Mouse (Mus musculus) heart, postnatal 10 days (tissue): ENCODE measurements around the gene Arhgap9. TPM values are rescaled to one million over a fixed set of nuclear protein-coding genes. Genes with fewer than 3 reads are reported as not detected.

ENCODE experiments used
- DNase-seq, 2 experiments: peaks; one replicate each; pipeline ENCODE4 v3.0.0; 2021
- intact Hi-C: fragments of 180-260 bp; cut with DNase I; formaldehyde crosslinking; loops from one replicate; pipeline ENCODE4 v1.15.1; 2025
- total RNA-seq, 2 experiments: library from RNA; stranded (reverse); gene quantifications; 2 replicates each; pipeline ENCODE4 v1.2.3; 2021

Arhgap9 gene
- total RNA-seq, 2 experiments from 2014 or later: 3.3 to 4.1 TPM

DNA sequence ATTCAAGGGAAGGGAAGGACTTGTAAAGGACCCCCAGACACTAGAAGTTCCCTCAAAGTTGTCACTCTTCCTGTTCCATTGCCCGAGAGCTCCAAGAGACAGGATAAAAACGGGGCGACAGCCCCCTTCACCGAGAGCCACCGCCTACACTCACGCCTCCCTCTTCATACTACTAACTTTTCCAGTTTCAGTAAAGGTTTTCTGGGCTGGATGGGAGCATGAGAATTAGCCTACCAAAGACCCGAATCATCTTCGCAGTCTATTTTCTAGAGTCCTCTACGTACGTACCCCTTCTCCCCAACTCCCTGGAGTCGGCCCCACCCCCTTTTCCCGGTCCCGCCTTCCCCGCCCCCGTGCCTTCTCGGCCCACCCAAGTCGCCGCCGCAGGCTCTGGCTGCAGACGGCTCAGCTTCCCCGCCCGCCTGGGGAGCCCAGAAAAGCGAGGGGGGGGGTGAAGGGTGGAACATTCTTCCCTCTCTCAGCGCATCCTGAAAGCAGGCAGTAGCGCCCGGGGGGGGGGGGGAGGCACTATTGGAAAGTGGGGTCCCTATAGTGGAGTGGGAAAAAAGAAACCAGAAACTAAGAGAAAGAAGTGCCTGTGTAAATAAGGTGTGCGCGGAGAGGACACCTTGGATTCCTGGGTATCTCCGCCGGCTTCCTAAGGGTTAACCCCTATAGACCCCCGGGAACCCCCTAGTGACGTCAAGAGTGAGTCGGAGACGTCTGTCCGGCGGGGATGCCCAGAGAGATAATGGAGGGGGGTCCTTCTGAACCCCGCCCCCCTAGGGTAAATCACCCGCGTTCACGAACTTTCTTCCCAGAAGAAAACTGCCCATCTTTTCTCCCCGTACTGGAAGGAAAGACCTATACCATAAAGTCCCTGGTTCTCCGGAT lies 18.2 kb downstream of the Arhgap9 start:
- intact Hi-C loops: no loop called here
- peak; percentile 66 to 69 for DNase-seq

DNA sequence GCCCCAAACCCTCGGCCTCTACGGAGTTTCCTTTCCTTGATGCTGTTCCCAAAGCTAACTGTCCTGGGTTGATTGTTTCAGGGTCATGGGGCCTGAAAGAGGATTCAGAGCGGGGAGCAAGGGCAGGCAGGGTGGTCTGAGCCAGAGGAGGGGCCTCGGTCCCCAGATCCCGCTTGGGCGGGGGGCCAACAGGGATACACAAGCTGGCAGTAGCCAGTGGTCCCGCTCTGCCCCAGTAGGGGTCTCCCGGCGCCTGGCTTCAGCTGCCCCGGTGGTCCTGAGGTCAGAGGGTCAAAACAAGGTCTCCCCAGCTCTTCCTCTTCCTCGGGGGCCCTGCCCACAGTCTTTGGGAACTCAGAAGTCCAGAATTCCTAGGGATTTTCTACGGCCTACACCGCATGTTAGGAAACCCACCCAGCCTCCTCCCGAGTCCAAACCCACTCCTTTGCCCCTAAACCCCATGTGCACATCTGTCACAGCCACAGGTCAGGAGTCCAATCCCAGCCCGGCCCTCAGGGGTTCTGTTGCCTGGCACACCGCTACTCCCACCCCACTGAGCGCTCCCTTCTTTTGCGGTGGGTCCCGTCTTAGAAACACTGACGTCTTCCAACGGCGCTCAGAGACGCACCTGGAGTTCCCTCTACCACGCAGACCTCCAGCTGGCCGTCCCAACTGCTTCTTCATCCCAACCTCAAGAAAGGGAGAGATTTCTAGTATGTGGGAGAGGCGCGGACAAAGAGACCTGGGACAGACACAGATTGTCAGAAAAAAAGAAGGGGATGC lies 19.0 kb downstream of the Arhgap9 start:
- DNase-seq: no peak
- intact Hi-C loops: no loop called here

DNA sequence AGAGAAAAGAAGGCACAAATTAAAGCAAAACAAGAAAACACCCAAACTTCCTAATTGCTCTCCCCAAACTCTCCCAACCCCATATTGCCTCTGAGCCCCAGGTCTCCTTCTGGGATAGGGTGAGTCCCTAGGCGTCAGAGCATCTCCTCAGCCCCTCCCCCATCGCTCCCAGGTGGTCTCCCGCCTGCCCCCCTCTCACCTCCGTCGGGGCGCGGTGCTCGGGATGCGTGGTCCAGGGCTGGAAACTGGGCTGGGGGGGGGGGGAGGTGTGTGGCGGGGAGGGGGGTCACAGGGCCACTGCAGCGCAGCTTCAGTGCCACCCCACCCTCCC lies 19.6 kb downstream of the Arhgap9 start:
- no peak for DNase-seq
- intact Hi-C loops: no loop called here

- peak; percentile 89 to 95 for DNase-seq
- intact Hi-C loops: no loop called here
Measured at GRCm38 (mm10) chr10:127341891-127342639, 20.3 kb downstream of the Arhgap9 start, which contains the start of gene Gli1. Gli1 (minus strand) TSS chr10:127341974.

DNA sequence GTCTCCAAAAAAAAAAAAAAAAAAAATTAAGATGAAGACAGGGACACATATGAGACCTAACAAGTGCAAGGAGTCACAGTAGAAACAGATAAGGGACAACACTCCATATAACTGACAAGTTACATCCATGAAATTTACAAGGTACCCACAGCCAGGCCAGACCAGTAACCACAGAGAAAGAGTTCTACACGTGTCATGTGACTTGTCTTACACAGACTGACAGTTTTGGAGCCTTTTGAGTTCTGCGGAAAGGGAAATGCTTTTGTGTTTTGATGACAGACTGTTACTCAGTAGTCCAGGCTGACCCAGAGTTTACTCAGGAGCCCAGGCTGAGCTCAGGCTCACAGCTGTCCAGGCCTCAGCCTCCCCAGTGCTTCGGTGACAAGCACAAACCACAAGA lies 21.3 kb downstream of the Arhgap9 start:
- intact Hi-C loops: no loop called here
- DNase-seq: no peak

GRCm38 (mm10) chr10:127346173-127346572 lies 24.4 kb downstream of the Arhgap9 start:
- intact Hi-C loops: loop anchor here (1.0 kb wide), 1 partner anchor 52 kb away; no protein-coding TSS in a partner anchor
- DNase-seq: no peak

DNA sequence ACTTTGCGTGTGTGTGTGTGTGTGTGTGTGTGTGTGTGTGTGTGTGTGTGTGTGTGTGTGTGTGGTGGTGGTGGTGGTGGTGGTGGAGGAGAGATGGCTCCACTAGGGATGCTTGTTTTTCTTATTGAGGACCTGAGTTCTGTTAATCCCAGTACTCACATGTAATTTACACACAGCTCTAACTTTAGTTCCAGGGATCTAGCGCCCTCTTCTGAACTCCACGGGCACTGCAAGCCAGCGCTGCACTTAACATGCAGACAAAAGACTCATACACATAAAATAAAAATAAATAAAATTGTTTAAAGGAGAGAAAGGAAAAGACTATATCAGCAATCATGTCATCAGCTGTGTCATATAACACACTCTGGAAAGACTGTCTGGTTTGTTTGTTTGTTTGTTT lies 27.2 kb downstream of the Arhgap9 start:
- no peak for DNase-seq
- intact Hi-C loops: no loop called here

GRCm38 (mm10) chr10:127349810-127350209 lies 28.0 kb downstream of the Arhgap9 start:
- no peak for DNase-seq
- intact Hi-C loops: loop anchor here (5.0 kb wide), 1 partner anchor 87 kb away; no protein-coding TSS in a partner anchor

DNA sequence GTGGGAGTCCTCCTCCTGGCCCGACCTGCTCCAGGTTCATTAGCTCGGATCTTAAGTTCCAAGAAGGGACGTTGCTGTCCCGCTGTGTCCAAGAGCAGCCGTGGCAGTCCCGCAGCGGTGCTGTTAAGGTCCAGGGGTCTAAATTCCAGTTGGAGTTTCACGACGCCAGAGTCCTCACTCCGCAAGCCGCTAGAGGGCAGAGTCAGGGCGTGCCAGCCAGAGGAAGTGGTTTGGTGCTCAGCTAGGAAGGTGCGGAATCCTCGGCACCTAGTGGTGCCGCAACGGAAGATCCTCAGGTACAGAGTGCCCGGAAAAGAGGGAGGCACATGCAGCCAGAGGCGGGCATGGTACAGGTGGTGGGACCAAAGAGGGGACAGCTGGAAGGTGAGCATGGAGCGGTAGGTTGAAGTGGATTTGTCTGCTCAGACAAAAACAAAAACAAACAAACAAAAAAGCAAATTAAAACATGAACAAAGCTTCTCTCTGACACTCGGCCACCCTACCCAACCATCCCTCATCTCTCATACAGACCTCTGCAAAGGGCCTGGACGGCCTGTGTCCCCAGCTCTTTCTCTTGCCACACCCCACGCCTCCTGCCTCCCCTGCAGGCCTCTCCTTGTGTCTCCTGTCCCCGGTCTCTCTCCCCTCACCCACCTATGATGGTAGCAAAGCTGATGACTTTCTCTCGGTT lies 29.0 kb downstream of the Arhgap9 start:
- intact Hi-C loops: loop anchor here (5.0 kb wide), 1 partner anchor 87 kb away; no protein-coding TSS in a partner anchor
- DNase-seq: peak; percentile 80 to 81

- intact Hi-C loops: loop anchor here (5.0 kb wide), 1 partner anchor 86 kb away; no protein-coding TSS in a partner anchor
- no peak for DNase-seq
Measured at GRCm38 (mm10) chr10:127351285-127351595, 29.5 kb downstream of the Arhgap9 start.

DNA sequence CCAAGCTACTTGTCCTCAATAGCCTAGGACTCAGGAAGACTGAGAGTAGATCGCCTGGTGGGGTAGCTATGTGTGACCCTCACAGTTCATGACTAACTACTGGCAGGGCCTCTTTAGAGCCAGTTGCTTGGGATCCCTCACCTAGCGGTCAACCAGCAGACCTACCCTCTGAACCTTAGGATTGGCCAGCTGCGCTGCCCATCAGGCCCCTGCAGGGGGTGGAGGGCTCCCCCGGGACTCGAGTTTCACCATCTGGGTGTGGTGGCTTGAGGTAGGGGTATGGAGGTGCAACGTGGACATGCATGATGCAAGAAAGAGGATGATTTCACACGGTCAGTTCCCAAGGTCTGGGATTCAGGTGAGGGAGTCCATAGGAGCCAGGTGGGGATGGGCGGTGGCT lies 30.0 kb downstream of the Arhgap9 start:
- DNase-seq: no peak
- intact Hi-C loops: loop anchor here (5.0 kb wide), 1 partner anchor 86 kb away; no protein-coding TSS in a partner anchor

DNA sequence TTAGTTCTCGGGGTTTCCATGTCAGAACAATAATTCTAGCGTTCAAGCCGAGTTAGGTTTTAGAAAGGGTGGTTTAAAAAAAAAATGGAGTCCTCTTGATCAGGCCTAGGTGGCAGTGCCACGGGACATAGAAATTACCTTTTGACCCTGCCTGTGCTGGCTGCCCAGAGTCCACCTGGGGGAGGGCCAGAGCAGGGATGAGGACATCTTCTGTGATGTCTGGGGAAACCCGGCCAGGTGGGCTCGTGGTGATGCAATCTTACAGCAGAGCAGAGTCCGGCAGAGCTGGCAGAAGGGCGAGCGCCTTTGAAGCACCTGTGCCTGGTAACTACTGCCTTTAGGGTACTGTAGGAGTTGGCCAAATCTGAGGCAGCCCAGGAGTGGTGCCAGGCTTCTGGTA lies 30.4 kb downstream of the Arhgap9 start:
- no peak for DNase-seq
- intact Hi-C loops: loop anchor here (5.0 kb wide), 1 partner anchor 85 kb away; no protein-coding TSS in a partner anchor

DNA sequence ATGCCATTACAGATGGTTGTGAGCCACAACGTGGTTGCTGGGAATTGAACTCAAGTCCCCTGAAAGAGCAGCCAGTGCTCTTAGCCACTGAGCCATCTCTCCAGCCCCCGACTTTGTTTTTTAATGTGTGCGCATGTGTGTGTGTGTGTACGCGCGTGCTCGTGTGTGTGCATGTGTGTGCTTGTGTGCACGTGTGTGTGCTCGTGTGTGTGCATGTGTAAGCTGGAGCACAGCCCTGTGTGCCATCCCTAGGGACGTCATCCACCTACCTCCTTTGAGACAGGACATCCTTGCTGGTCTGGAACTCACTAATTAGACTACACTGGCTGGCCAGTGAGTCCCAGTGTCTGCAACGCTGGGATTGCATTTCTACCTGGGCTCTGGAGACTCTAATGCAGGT lies 31.0 kb downstream of the Arhgap9 start:
- intact Hi-C loops: loop anchor here (5.0 kb wide), 1 partner anchor 85 kb away; no protein-coding TSS in a partner anchor
- DNase-seq: no peak

GRCm38 (mm10) chr10:127353909-127354895 lies 32.4 kb downstream of the Arhgap9 start, which contains the start of gene Inhbe:
Inhbe (minus strand) TSS chr10:127354411.
- intact Hi-C loops: loop anchor here (5.0 kb wide), 1 partner anchor 83 kb away; no protein-coding TSS in a partner anchor
- DNase-seq: peak; percentile 57 to 61

DNA sequence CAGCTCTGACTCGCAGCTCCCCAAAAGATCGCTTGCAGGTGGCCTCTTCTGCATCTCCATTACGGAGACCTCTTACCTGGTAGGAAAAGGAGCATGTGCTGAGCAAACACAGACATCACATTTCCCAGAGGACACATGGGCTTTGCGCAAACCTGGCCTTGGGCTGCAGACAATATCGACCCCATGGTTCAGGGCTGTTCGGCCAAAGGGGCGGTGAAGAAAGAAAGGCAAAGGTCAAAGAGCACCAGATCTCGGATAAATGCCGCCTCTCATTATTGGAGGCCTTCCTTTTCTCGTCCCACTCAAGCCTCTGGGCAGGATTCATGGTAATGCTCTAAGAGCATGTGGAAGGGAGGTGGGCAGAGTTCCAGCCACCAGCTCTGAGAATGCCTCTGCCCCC lies 33.6 kb downstream of the Arhgap9 start:
- intact Hi-C loops: no loop called here

GRCm38 (mm10) chr10:127360714-127361113 lies 39.0 kb downstream of the Arhgap9 start:
- DNase-seq: no peak
- intact Hi-C loops: no loop called here

More for the DNA sequence above, 33.6 kb downstream of the Arhgap9 start:
- no peak for DNase-seq

- intact Hi-C loops: no loop called here
- no peak for DNase-seq
Measured at GRCm38 (mm10) chr10:127367116-127367515, 45.4 kb downstream of the Arhgap9 start.

GRCm38 (mm10) chr10:127368273-127368672 lies 46.5 kb downstream of the Arhgap9 start:
- no peak for DNase-seq
- intact Hi-C loops: no loop called here
